12 mouse cellular contexts compared by ENCODE assay signal in the genomic region with DNA sequence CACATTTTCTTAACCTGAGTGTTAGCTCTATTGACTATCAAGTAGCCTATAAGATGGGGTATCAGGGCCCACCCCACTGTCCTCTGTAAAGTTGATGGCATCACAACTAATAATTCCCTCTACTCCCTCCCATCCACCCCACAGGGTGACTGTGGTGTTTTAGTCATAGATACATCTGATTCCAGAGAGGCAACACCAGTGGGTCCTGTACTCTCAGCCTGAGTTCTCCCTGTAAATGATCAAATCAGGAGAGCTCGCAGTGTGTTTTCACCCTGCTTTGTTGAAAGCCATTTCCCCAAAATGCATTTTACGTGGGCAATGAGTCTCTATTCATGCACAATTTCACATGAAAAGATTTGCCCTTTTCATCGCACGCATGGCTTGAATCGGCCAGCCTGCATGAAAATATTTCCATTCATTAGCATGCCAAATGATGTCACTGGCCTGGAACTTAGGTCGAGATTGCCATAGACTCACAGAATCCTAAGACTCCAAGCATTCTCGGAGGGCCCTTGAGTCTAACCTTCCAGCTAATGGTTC.
DNase-seq lines count a peak whose midpoint lies in the region; ATAC-seq and TF ChIP-seq lines count a peak whose summit lies in the region.
"Had no signal": no experiment of that assay in that cellular context is flagged by ENCODE, and none has a peak within 500 bp of the region (broad histone marks: within the 10 kb centered on the region; RNA-seq: fewer than 3 reads in every experiment).

No protein-coding gene starts in this region.

- H3K4me2 ChIP-seq in forebrain, embryonic 11.5 days (ENCODE audit: low read depth, low read length, severe bottlenecking), result no peak overlapping the region
- H3K4me2 ChIP-seq in midbrain, embryonic 15.5 days, result no peak overlapping the region
- no peak overlapping the region for H3K4me2 ChIP-seq in kidney, embryonic 16.5 days (replicated peaks; ENCODE audit: low read depth, low read length)
- H3K4me2 ChIP-seq in stomach, postnatal 0 days (replicated peaks; ENCODE audit: low read depth), result no peak overlapping the region
- H3K4me2 ChIP-seq: limb, embryonic 13.5 days had no signal

- H3K4me3 ChIP-seq in forebrain, embryonic 11.5 days (ENCODE audit: low read depth, low read length), result no peak overlapping the region
- H3K4me3 ChIP-seq in forebrain, embryonic 10.5 days, result no peak overlapping the region
- no peak overlapping the region for H3K4me3 ChIP-seq in midbrain, embryonic 10.5 days
- H3K4me3 ChIP-seq in midbrain, embryonic 15.5 days, result no peak overlapping the region
- H3K4me3 ChIP-seq in kidney, embryonic 16.5 days (ENCODE audit: low read length), result no peak overlapping the region
- H3K4me3 ChIP-seq in stomach, postnatal 0 days (ENCODE audit: low read depth, low read length), result no peak overlapping the region
- H3K4me3 ChIP-seq: limb, embryonic 13.5 days had no signal

- no peaks in the 10 kb centered on the region for H3K9me3 ChIP-seq in forebrain, embryonic 11.5 days (ENCODE audit: control insufficient read depth, low read length)
- H3K9me3 ChIP-seq in forebrain, embryonic 10.5 days, result no peaks in the 10 kb centered on the region
- no peaks in the 10 kb centered on the region for H3K9me3 ChIP-seq in midbrain, embryonic 10.5 days (replicated peaks)
- H3K9me3 ChIP-seq in midbrain, embryonic 15.5 days, result no peaks in the 10 kb centered on the region
- H3K9me3 ChIP-seq in kidney, embryonic 16.5 days (ENCODE audit: low read length), result no peaks in the 10 kb centered on the region
- H3K9me3 ChIP-seq in stomach, postnatal 0 days (ENCODE audit: control insufficient read depth, low read length), result no peaks in the 10 kb centered on the region
- H3K9me3 ChIP-seq: limb, embryonic 13.5 days had no signal

- DNase-seq in forebrain, embryonic 11.5 days (ENCODE audit: low spot score), result no peak
- DNase-seq in forebrain, embryonic 10.5 days (ENCODE audit: extremely low spot score, low spot score), result no peak
- no peak for DNase-seq in midbrain, embryonic 10.5 days (ENCODE audit: low spot score)
- no peak for DNase-seq in thymus, postnatal 10 days (ENCODE audit: low spot score in 2 of 2)
- no peak for DNase-seq in stomach, postnatal 0 days (ENCODE audit: low spot score)
- no peak for DNase-seq in layer of hippocampus, postnatal 25 days (ENCODE audit: extremely low spot score in 1 of 2, low spot score in 1 of 2)
- DNase-seq: lung, postnatal 4 days; right cerebral cortex, postnatal 4 days had no signal

- H3K27me3 ChIP-seq in forebrain, embryonic 11.5 days (ENCODE audit: control insufficient read depth, insufficient read depth, low read length), result peaks cover 12% of the 10 kb centered on the region
- H3K27me3 ChIP-seq in forebrain, embryonic 10.5 days (ENCODE audit: poor library complexity, severe bottlenecking), result peaks cover 52% of the 10 kb centered on the region
- peaks cover 10% of the 10 kb centered on the region; the same call in 1 of the 2 replicates for H3K27me3 ChIP-seq in midbrain, embryonic 10.5 days (ENCODE audit: low read depth, poor library complexity, severe bottlenecking)
- H3K27me3 ChIP-seq in midbrain, embryonic 15.5 days (replicated peaks), result no peaks in the 10 kb centered on the region
- no peaks in the 10 kb centered on the region for H3K27me3 ChIP-seq in kidney, embryonic 16.5 days (ENCODE audit: insufficient read depth, low read length)
- H3K27me3 ChIP-seq in stomach, postnatal 0 days (ENCODE audit: control insufficient read depth, insufficient read depth, low read length), result no peaks in the 10 kb centered on the region
- H3K27me3 ChIP-seq: limb, embryonic 13.5 days had no signal

- peaks cover 3% of the 10 kb centered on the region; the same call in 1 of the 2 replicates for H3K4me1 ChIP-seq in forebrain, embryonic 11.5 days (replicated peaks; ENCODE audit: control insufficient read depth, insufficient read depth, low read length)
- peaks cover 16% of the 10 kb centered on the region for H3K4me1 ChIP-seq in forebrain, embryonic 10.5 days
- peaks cover 19% of the 10 kb centered on the region for H3K4me1 ChIP-seq in midbrain, embryonic 10.5 days
- H3K4me1 ChIP-seq in midbrain, embryonic 15.5 days, result peaks cover 5% of the 10 kb centered on the region; the same call in 1 of the 2 replicates
- H3K4me1 ChIP-seq in kidney, embryonic 16.5 days (ENCODE audit: insufficient read depth, low read length), result no peaks in the 10 kb centered on the region
- no peaks in the 10 kb centered on the region for H3K4me1 ChIP-seq in stomach, postnatal 0 days (replicated peaks; ENCODE audit: control insufficient read depth, insufficient read depth)

- H3K27ac ChIP-seq in forebrain, embryonic 11.5 days (ENCODE audit: low read depth, low read length), result no peak overlapping the region
- H3K27ac ChIP-seq in forebrain, embryonic 10.5 days, result no peak overlapping the region
- peak overlapping the region; percentile 59; the same call in 1 of the 2 replicates for H3K27ac ChIP-seq in midbrain, embryonic 10.5 days (replicated peaks)
- no peak overlapping the region for H3K27ac ChIP-seq in midbrain, embryonic 15.5 days
- H3K27ac ChIP-seq in kidney, embryonic 16.5 days (ENCODE audit: low read length), result peak overlapping the region; percentile 73; the same call in 1 of the 2 replicates
- no peak overlapping the region for H3K27ac ChIP-seq in stomach, postnatal 0 days (replicated peaks)
- H3K27ac ChIP-seq: limb, embryonic 13.5 days had no signal

- no peaks in the 10 kb centered on the region for H3K36me3 ChIP-seq in forebrain, embryonic 11.5 days (ENCODE audit: control insufficient read depth, insufficient read depth, low read length)
- H3K36me3 ChIP-seq in forebrain, embryonic 10.5 days (replicated peaks), result no peaks in the 10 kb centered on the region
- no peaks in the 10 kb centered on the region for H3K36me3 ChIP-seq in midbrain, embryonic 10.5 days
- no peaks in the 10 kb centered on the region for H3K36me3 ChIP-seq in midbrain, embryonic 15.5 days (replicated peaks)
- no peaks in the 10 kb centered on the region for H3K36me3 ChIP-seq in kidney, embryonic 16.5 days (ENCODE audit: insufficient read depth, low read length)
- H3K36me3 ChIP-seq in stomach, postnatal 0 days (ENCODE audit: control insufficient read depth, insufficient read depth, low read length), result no peaks in the 10 kb centered on the region
- H3K36me3 ChIP-seq: G1E; limb, embryonic 13.5 days had no signal

- peak; percentile 71 for ATAC-seq in forebrain, embryonic 11.5 days (replicated peaks; ENCODE audit: low FRiP score)
- ATAC-seq in midbrain, embryonic 15.5 days (replicated peaks), result no peak
- ATAC-seq in kidney, embryonic 16.5 days (ENCODE audit: low FRiP score, low TSS enrichment), result no peak
- no peak for ATAC-seq in stomach, postnatal 0 days (ENCODE audit: low FRiP score, low TSS enrichment)

- no peak for TF ChIP-seq EP300 in stomach, postnatal 0 days (optimal IDR thresholded peaks at IDR 0.05)

- WGBS in forebrain, embryonic 11.5 days, result 25% methylated on average over 7 of the region's 7 CpGs
- 45% methylated on average over 7 of the region's 7 CpGs for WGBS in forebrain, embryonic 10.5 days
- WGBS in midbrain, embryonic 10.5 days, result 50% methylated on average over 7 of the region's 7 CpGs
- 15% methylated on average over 7 of the region's 7 CpGs for WGBS in midbrain, embryonic 15.5 days
- 62% methylated on average over 7 of the region's 7 CpGs for WGBS in kidney, embryonic 16.5 days
- 67% methylated on average over 7 of the region's 7 CpGs for WGBS in stomach, postnatal 0 days

- no peak overlapping the region for H3K9ac ChIP-seq in forebrain, embryonic 11.5 days (ENCODE audit: low read length)
- H3K9ac ChIP-seq in midbrain, embryonic 15.5 days, result no peak overlapping the region
- H3K9ac ChIP-seq in kidney, embryonic 16.5 days (replicated peaks; ENCODE audit: low read length), result no peak overlapping the region
- no peak overlapping the region for H3K9ac ChIP-seq in stomach, postnatal 0 days (ENCODE audit: low read length)
- H3K9ac ChIP-seq: limb, embryonic 13.5 days had no signal

- TF ChIP-seq CTCF in stomach, postnatal 0 days (IDR thresholded peaks at IDR 0.05; ENCODE audit: low read depth), result no peak

Comparison
In these comparisons a context has a peak if more than half of its experiments do, and no peak if none do; other contexts are left out.
1. H3K27ac ChIP-seq: peak in midbrain, embryonic 10.5 days (single experiment) and kidney, embryonic 16.5 days (single experiment); none in forebrain, embryonic 11.5 days (single experiment), forebrain, embryonic 10.5 days (single experiment), midbrain, embryonic 15.5 days (single experiment) and stomach, postnatal 0 days (single experiment).